Comparison of ENCODE assay signal across 19 mouse cellular contexts in the genomic region with DNA sequence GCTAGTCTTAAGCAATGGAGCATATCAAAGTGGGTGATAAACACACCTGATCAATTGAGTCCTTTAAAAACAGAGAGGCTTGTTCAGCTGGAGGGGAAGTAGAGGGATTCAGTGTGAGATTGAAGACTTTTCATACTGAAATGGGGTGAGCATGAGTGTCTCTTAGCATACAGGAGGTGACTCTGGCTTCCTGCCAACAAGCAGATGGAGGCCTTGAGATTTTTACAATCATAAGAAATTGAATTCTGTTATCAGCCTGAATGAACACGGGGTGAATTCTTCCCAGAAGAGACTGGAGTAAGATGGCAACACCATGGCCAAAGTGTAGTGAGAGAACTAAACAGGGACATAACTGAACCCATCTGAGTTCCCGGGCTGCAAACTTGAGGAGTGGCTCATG.
DNase-seq lines count a peak whose midpoint lies in the region; ATAC-seq lines count a peak whose summit lies in the region.
"Had no signal": no experiment of that assay in that cellular context is flagged by ENCODE, and none has a peak within 500 bp of the region (broad histone marks: within the 10 kb centered on the region; RNA-seq: fewer than 3 reads in every experiment).

No protein-coding gene starts in this region.

- ATAC-seq in midbrain, embryonic 11.5 days (ENCODE audit: low FRiP score): no peak
- ATAC-seq in megakaryocyte progenitor cell, adult 5-6 weeks (replicated peaks; ENCODE audit: poor library complexity): no peak
- ATAC-seq: intestine, embryonic 16.5 days had no signal

- no peak overlapping the region for H3K4me2 ChIP-seq in midbrain, embryonic 11.5 days
- H3K4me2 ChIP-seq: heart, embryonic 13.5 days; hindbrain, embryonic 15.5 days had no signal

- no peaks in the 10 kb centered on the region for H3K36me3 ChIP-seq in midbrain, embryonic 11.5 days (ENCODE audit: control insufficient read depth, insufficient read depth, low read length)
- H3K36me3 ChIP-seq: embryonic facial prominence, embryonic 10.5 days; heart, embryonic 13.5 days; hindbrain, embryonic 15.5 days had no signal

- no peaks in the 10 kb centered on the region for H3K4me1 ChIP-seq in midbrain, embryonic 11.5 days (ENCODE audit: control insufficient read depth, insufficient read depth, low read length)
- H3K4me1 ChIP-seq: embryonic facial prominence, embryonic 10.5 days; heart, embryonic 13.5 days; hindbrain, embryonic 15.5 days had no signal

- H3K27ac ChIP-seq in midbrain, embryonic 11.5 days (ENCODE audit: low read depth, low read length): no peak overlapping the region
- H3K27ac ChIP-seq: embryonic facial prominence, embryonic 10.5 days; heart, embryonic 13.5 days; hindbrain, embryonic 15.5 days had no signal

- peak; percentile 62 to 66 for DNase-seq in cerebellum, postnatal 10 days
- no peak for DNase-seq in cerebellum, adult 11-12 months
- DNase-seq in kidney, postnatal 10 days: peak; percentile 47
- DNase-seq in kidney, adult 9 months: no peak
- peak; percentile 49 for DNase-seq in testis, postnatal 10 days (ENCODE audit: low spot score)
- DNase-seq in testis, postnatal 14 days (ENCODE audit: low spot score): no peak
- DNase-seq in midbrain, embryonic 11.5 days (ENCODE audit: low spot score, missing footprints): no peak
- DNase-seq: adrenal gland, adult 8-10 months; cerebellum, adult 8-10 months; gastrocnemius, postnatal 36 days; heart, adult 11 months; heart, postnatal 36 days had no signal

- H3K9me3 ChIP-seq in midbrain, embryonic 11.5 days (ENCODE audit: control insufficient read depth, low read length): no peaks in the 10 kb centered on the region
- H3K9me3 ChIP-seq: embryonic facial prominence, embryonic 10.5 days; heart, embryonic 13.5 days; hindbrain, embryonic 15.5 days had no signal

- 79% methylated on average over 2 of the region's 2 CpGs for WGBS in midbrain, embryonic 11.5 days

- H3K9ac ChIP-seq in midbrain, embryonic 11.5 days (ENCODE audit: low read length): no peak overlapping the region
- H3K9ac ChIP-seq: heart, embryonic 13.5 days; hindbrain, embryonic 15.5 days had no signal

- no peak overlapping the region for H3K4me3 ChIP-seq in midbrain, embryonic 11.5 days (ENCODE audit: low read depth, low read length)
- H3K4me3 ChIP-seq: embryonic facial prominence, embryonic 10.5 days; erythroblast, embryonic 14.5 days; heart, embryonic 13.5 days; hindbrain, embryonic 15.5 days had no signal

- H3K27me3 ChIP-seq in midbrain, embryonic 11.5 days (ENCODE audit: control insufficient read depth, insufficient read depth, low read length): no peaks in the 10 kb centered on the region
- H3K27me3 ChIP-seq: CH12.LX; hindbrain, embryonic 15.5 days had no signal

Comparison
In these comparisons a context has a peak if more than half of its experiments do, and no peak if none do; other contexts are left out.
1. DNase-seq: peak in cerebellum, postnatal 10 days (2 of 2), kidney, postnatal 10 days (single experiment) and testis, postnatal 10 days (single experiment); none in cerebellum, adult 11-12 months (single experiment), kidney, adult 9 months (single experiment), testis, postnatal 14 days (single experiment) and midbrain, embryonic 11.5 days (single experiment).